Mouse (Mus musculus) spleen, adult 2 months (tissue): ENCODE results near the gene Hs3st5.

ENCODE experiments used
- CTCF ChIP-seq: fragments of 200-500 bp; IDR thresholded peaks from 2 replicates; pipeline ENCODE4 v1.5.1; 2011; ENCODE audit warnings: mild to moderate bottlenecking, inconsistent platforms; ENCODE audit not compliant: insufficient read depth, insufficient read length, insufficient replicate concordance; ENCODE audit errors: extremely low read depth
- POLR2A ChIP-seq: fragments of 200-500 bp; IDR thresholded peaks from 2 replicates; pipeline ENCODE4 v1.6.1; 2011; ENCODE audit warnings: low read depth, low read length, inconsistent platforms

GRCm38 (mm10) chr10:36556128-36556527 lies 49.5 kb downstream of the Hs3st5 start:
- TF ChIP-seq POLR2A (no peak), CTCF (no peak)
